Mouse (Mus musculus) skeletal muscle tissue, adult 2 months (tissue): Measurements from ENCODE around the gene Lrsam1.
"Not testable (repeated sequence)": the region's sequence is repeated elsewhere in the genome, so short reads cannot be mapped to it uniquely, and the experiment has no call there.

Source experiments
- DNase-seq: peaks from one replicate; pipeline ENCODE4 v3.0.0-alpha.2; 2012; ENCODE audit warnings: low read depth, low spot score

Gene Lrsam1

DNA sequence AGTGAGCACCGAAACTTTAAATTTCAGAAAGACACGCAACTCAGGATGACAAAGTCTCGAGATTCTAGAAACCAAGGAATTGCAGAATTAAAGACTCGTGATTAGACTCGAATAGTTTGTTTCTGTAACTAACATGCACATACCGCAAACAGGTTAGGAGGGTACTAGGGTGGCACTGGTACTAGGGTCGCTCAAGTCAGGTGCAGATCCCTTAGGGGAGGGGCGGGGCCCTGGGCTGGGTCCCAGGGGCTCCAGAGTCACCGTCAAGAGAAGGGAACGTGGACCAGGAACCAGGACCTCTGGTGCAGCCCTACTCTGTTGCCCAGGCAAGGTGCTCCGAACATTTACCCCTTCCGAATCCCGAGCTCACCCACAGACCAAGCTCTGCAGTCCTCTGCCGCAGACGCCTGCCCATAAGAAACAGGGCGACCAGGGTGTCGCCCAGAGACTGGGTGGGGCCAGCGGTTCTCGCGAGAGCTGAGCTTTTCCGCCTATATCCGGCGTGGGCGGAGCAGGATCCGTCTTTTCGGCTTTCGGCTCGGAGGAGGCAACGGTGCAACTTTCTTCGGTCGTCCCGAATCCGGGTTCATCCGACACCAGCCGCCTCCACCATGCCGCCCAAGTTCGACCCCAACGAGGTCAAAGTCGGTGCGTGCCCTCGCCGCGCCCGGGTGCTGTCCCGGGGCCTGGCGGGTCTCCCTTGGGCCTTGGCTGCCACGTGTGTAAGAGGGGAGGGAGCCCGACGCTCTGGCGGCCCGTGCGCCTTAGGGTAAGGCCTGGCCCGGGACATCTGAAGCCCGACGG, at the start of gene Lrsam1, which contains the start of gene Rpl12:
Gene Lrsam1, minus strand, starts transcription at position 423 of the 804 bp plus-strand sequence.
Gene Rpl12, plus strand, starts transcription at position 368 of the 804 bp plus-strand sequence.
- peak; percentile 96 for DNase-seq

DNA sequence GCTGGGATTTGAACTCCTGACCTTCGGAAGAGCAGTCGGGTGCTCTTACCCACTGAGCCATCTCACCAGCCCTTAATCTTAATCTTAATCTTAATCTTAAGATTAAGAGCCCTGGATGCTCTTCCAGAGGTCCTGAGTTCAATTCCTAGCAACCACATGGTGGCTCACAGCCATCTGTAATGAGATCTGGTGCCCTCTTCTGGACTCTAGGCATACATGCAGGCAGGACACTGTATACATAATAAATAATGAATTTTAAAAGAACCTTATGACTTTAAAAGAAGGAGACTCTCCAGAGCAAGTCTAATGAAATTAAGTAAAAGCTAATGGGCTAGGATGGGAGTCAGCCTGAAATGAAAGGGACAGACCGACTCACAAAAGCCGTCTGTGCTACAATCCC, 47.6 kb upstream of the Lrsam1 start:
- DNase-seq, result not testable (repeated sequence)

DNA sequence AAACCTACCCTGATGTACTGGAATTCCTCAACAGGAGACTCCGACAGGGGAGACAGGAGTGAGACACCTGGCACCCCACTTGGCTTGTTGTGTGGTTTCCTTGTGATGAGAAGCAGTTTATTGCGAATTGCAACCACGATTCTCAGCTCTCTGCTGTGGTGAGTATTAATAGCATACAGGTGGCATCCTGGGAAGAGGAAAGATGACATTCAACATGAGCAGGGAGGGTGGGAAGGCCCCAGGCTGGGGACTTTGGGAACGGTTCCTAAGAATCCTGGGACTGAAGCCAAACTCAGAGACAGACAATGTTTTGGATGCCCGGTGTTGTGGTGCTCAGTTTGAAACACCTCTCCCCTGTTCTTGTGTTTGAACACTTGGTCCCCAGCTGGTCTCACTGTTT, 43.6 kb upstream of the Lrsam1 start:
- no peak for DNase-seq

DNA sequence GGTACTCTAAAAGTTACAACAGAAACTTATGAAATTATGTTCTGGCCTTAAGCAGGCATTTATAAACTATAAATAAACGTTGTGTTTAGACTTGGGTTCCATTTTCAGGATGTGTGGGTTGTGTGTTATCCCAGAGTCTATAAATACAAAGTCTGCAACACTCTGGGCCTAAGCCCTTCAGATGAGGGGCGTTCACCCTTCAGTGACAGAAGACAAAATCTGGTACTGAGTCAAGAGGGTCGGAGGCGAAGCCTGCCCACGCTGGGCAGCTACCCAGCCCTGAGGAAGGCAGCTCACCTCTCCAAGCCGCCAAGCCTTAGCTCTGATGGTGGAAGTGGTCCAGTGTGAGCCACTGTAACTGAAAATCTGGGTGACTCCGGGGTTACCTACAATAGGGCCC, 40.7 kb upstream of the Lrsam1 start:
- DNase-seq, result no peak

DNA sequence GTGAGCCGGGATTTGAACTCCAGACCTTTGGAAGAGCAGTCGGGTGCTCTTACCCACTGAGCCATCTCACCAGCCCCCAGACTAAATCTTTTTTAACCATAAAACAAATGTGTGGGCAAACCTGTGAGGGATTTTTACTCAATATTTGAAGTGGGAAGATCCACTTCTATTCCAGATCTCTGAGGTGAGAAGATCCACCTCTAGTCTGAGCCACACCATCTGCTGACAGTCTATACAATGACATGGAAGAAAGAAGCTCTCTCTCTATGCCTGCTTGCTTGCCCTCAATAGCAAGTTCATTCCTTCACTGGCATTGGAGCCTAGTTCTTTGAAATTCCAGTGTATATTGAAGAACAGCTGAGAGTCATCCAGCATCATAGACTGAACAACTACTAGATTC, 38.3 kb upstream of the Lrsam1 start:
- DNase-seq, result no peak

DNA sequence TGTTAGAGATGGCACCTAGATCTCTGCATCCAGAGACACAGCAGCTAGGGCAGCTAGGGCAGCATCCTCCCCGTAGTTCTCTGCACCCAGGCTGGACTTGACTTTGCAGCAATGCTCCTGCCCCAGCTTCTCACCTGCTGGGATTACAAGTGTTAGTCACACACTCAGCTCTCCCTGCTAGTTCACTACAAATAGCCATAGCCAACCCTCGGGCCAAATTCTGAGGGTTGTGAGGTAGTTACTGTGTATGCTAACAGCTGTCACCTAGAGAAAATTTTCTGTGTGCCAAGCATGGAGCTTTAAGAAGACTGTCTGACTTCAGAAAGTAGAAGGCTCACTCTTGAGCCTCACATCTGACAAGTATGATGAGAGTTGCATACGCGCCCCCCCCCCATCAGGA, 36.4 kb upstream of the Lrsam1 start:
- DNase-seq, result no peak

DNA sequence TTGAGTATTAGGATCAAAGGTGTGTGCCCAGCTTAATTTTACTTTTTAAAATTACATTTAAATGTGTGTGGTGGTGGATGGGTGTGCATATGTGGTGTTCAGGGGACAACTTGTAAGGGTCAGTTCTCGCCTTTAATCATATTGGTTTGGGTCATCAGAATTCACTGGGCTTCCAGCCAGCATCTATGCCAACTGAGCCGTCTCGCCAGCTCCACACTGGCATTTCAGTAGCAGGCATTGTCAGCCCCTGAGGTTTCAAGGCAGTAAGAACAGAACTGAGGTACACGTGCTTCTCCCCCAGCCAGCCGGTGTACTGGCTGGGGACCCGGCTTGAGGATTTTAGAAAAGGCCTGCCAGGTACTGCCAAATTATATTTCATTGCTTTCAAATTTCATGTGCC, 35.7 kb upstream of the Lrsam1 start:
- no peak for DNase-seq

DNA sequence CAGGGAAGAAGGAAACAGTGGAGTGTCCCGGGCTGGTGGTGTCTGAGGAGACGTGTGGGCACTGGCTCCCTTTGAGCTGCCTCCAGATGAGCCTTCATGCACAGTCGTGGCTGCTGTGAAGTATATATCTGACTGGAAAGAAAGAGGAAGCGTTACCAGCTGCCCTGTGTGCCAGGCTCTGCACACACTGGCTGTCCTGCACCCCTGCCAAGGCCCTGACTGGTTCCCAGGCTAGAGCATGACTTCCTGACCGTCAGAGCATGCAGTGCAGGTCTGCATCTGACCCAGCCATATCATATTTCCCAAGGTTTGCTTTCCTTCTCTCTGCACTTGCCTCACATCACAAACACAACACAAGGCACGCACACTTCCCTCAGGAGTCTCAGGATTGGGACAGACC, 30.7 kb upstream of the Lrsam1 start:
- no peak for DNase-seq

DNA sequence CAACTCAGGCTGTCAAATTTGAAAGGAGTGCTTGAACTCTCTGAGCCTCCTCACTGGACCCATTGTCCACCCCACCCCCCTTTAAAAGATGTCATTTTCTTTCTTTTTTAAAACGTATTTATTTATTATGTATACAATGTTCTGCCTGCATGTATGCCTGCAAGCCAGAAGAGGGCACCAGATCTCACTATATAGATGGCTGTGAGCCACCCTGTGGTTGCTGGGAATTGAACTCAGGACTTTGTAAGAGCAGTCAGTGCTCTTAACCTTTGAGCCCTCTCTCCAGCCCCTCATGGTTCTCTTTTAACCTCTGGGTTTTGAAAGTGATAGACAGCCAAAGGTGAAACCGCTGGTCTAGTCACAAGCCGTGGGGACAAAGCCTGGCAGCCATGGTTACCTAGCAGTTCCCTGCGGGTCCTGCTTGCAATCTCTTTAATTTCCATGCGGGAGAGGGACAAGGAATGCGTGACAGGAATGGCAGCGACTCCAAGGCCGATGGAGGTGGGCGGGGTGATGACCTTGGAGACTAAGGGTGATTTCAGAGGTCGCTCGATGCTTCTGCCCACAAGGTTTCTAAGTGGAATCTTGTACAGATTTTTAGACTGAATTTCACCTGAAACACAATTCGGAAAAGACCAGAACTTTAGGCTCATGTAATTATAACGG, 28.9 kb upstream of the Lrsam1 start:
- DNase-seq, result no peak

DNA sequence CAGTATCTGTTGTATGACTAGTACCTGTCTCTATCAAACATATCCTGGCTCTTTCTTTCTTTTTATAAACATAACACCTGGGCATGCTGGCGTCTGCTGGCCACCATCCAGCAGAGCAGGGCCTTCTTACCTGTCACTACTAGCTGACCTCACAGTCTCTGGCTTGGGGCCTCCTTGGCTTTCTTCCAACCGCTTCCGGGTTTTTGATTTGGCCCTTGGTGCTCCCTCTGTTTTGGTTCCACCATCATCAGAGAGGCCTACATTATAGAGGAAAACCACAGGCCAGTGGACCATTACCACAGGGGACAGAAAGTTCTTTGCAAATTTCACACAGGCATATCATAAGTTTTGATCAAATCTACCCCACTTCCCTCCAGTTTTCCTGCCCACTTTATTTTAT, 28.0 kb upstream of the Lrsam1 start:
- DNase-seq, result no peak

DNA sequence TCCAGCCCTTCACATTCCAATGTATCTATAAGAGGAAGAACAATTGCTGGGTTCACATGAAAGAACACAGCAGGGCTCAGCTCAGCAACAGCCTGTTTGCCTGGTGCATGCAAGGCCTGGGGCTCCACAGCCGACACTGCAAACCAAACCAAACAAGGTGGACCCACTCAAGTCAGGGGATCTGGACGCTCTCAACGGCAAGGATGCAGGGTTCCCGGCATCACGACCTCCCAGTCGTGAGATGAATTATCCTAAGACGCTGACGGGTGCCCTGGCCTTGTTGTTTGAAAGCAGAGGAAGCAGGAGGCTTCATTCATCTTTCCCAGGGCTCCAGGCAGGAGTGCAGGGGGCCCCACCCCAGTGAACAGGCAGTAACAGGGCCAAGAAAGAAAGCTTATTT, 24.4 kb upstream of the Lrsam1 start:
- no peak for DNase-seq

DNA sequence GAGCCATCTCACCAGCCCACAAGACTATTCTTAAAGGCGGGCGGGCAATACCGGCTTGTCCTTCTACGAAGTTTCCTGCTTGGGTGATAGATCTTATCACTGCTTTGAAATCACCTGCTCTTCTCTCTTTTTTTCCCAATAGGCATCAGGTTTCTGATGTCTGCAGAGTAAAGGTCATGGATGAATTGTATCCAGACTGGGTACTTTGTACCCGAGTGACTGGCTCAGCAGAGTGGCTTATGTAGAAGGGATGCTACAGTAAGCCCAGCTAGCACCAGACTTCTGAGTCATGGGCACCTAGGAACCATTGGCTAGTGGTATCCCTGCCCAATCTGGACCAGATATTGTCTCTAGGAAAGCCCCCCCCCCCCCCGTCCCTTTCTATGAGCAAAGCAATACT, 22.2 kb upstream of the Lrsam1 start:
- DNase-seq, result no peak

DNA sequence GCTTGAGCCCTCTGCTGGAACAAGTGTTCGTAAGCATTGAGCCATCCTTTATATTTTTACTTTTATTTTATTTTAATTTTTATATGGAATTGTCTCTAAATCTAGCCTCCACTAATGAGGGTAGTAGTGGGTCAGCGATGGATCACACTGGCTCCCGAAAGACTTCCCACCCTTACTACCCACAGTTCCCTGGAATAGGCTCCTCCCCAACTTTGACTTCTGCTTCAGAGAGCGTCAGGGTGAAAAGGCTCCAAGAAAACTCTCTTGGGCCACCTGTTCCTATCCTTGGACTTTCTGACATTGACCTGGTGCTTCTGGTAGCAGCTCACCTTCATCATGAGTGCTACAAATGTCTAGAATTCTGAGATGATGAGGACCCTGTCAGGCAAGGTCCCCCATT, 21.3 kb upstream of the Lrsam1 start:
- no peak for DNase-seq

DNA sequence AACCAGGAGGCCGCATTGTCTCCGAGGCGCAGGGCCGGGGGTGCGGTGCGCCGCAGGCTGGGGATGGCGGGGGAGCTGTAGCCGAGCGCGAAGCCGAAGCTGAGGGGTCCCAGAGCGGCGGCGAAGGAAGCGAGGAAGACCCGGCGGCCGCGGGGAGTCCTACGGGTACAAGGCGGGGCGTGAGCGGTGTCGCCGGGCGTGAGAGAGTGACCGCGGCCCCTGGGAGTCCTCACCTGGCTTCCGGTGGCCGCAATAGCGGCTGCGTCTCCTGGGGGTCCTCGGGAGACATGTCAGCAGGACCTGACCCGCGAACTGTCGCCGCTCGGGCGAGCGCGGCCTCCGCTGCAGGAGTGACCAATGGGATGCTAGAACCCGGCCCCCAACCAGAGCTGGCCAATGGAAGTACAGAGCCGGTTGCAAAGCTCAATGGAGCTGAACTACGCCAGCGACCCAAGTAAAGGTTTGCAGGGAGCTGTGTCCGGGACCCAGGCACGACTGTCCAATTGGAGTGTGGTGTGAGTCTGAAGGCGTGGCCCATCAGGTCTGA, 20.4 kb upstream of the Lrsam1 start, which contains the start of gene Slc2a8:
Gene Slc2a8, minus strand, starts transcription at position 359 of the 547 bp plus-strand sequence.
- DNase-seq, result peak; percentile 95

DNA sequence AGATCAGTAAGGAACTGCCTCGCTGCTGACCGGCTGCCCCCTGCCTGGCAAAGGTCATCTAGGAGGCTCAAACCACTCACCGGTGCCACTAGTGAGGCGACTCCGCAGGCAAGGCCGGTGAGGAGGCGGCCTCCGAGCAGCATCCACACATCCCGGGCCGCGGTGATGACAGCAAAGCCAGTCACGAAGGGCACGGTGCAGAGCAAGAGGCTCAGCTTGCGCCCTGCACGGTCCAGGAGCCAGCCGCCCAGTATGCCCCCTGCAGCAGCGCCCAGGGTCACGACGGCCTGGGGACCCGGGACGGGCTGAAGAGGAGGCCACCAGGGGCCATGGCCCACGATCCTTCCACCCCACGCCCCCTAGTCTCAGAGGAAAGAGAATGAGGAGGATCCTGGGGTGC, 19.9 kb upstream of the Lrsam1 start:
- no peak for DNase-seq

DNA sequence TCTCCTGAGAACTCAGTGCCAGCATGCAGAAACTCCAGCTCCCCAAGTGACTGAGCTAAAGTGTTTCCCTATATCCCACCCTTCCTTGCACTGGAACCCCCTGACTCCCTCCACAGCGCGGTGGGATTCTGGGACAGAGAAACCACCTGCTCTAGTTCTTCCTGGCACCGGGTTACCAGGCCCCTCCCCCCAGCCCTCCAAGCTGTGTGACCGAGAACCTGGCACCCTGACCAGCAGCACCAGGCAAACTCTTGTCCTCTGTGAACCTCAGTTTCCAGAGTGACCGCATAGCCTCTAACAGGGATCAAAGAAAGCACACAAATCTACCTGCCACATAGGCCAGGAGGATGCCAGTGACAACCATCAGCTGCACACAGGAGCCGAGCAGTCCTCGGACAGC, 18.3 kb upstream of the Lrsam1 start:
- DNase-seq, result no peak

DNA sequence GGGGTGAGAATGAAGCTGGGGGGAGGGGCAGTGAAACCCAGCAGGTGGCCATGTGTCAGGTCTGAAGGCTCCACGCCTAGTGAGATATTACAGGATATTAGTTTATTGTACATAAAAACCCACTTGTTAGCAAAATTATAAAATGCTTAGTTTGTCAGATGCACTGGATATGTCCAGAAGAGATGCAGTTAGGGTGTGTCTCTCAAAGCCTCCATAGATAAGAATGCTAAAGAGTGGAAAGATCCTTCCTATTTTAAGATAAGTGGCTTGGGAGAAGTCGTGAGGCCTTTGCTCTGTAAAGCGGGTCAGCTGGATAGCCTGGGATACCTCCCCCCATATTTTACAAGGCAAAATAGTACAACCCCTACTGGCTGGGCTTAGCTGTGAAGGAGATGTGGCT, 17.3 kb upstream of the Lrsam1 start:
- DNase-seq, result no peak

DNA sequence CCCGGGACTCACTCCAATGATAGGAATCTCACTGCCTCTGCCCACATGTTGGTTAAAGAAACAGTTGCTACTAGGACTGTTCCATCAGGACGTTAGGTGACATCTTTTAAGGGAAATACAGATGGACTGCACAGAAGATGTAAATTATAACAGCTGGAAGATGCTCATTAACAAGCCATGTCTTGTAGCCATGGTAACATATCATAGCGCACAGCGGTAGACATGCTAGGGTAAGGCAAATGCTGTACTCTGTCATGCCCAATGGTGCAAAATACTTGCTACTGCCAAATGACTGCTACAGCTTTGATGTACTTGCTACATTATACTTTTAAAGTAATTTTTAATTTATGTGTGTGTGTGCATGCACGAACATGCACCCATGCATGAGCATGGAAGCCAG, 15.7 kb upstream of the Lrsam1 start:
- no peak for DNase-seq

DNA sequence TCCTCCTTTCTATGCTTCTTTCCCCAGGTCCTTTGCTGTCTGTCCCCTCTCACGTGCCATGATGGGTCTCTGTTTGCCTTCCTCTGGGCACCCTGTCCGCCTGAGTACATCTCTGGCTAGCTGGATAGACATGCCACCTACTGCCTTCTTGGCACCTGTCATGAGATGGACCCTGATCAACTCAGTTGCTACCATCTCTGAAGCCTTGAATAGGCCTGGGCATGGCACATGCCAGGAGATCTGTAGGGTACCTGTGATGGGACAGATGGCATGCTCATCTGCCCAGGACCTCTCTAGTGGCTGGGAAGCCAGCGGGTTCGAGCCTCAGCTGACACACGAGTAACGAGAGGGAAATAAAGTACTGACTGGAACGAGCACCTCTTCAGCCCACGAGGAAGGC, 12.8 kb upstream of the Lrsam1 start:
- DNase-seq, result no peak

DNA sequence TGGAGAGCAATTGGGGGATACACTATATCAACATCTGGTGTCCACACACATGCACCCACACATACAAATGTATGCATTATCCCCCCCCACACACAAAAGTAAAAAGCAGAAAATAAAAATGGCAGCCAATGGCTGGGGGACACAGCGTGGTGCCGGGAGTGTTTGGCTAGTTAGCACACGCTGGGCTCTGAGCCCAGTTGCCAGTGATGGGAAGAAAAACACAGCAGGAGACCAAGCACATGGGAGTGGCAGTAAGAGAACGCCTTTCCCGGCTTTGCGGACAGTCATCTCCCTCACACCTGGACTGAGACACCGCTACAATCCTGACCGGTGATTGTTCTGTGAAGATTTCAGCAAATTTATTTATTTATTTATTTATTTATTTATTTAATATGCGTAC, 9.8 kb upstream of the Lrsam1 start:
- no peak for DNase-seq

DNA sequence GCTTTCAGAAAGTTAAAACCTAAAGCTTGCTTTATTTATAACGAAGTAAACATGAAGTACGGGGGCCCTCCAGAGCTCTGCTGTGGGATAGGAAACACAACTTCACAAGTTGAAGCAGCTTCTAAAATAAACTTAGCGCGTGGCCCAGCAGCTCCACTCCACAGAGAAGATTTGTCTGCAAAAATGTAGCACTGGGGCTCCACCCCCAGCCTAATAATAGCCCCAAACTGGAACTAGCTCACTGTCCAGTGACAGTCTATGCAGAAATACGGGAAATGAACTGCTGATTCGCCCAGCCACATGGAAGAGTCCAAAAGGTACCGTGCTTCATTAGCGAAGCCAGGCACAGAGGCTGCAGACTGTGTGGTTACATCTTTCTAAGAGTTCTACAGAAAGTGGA, 7.9 kb upstream of the Lrsam1 start:
- no peak for DNase-seq

DNA sequence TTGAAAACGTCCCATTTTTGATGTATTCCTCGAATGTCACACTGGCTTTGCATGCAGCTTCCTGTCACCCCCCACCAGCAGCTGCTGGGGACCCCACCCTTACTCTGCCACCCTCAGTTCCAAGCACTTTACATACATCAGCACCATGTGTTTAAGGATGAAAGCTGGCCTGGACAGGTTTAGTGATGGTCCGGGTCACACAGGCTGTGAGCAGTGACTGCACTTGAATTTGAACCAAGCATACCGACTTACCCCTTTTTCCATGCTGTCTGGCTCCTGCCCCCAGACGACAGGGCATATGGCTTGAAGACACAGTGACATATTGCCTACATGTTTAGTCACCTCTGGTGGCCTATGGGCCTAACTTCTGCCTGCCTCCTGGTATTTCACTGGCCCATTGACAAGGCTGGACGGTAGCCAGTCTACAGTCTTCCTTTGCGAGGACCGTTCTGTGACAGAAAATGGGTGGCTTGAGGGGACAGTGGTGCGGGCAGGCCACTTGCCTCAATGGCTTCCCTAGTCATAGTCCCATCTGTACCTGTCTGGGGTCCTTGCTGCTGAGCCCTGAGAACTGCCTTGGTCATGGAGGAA, 6.7 kb upstream of the Lrsam1 start:
- no peak for DNase-seq
